In the genomic region with DNA sequence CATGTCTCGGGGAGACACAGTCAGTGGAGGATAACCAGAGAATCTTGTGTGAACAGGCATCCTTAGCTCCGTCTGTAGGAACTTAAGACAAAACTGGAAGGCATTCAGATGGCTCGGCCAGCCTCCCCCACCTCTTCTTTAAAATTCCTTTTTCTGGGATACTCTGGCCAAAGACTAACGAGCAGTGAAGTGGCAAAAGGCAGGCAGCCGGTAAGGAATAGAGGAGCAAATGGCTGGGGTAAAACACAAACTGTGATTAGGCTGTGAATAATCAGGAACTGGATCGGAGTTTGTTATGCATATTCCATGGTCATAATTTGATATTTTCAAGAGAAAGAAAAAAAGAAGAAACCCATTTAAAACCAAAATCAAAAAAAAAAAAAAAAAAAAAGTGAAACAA, we compare ENCODE assay signal across 17 mouse cellular contexts.
"Had no signal": no experiment of that assay in that cellular context is flagged by ENCODE, and none has a peak within 500 bp of the region (broad histone marks: within the 10 kb centered on the region; RNA-seq: fewer than 3 reads in every experiment).

No protein-coding gene starts in this region.

- H3K4me3 ChIP-seq: kidney, embryonic 15.5 days; left cerebral cortex, adult 2 months; liver, embryonic 13.5 days; myocyte; neural tube, embryonic 13.5 days; stomach, embryonic 15.5 days had no signal

- ATAC-seq: midbrain, embryonic 16.5 days had no signal

- DNase-seq: kidney, adult 11 months; kidney, adult 8-10 months; kidney, postnatal 10 days; kidney, postnatal 36 days; liver, embryonic 13.5 days; lung, adult 2 months; lung, postnatal 14 days; lung, postnatal 4 days; retina, postnatal 1 day; thymus, postnatal 25 days had no signal

- H3K27ac ChIP-seq: kidney, embryonic 15.5 days; left cerebral cortex, adult 2 months; liver, embryonic 13.5 days; neural tube, embryonic 13.5 days; stomach, embryonic 15.5 days had no signal

- H3K27me3 ChIP-seq: kidney, embryonic 15.5 days; liver, embryonic 13.5 days; neural tube, embryonic 13.5 days; stomach, embryonic 15.5 days had no signal

- H3K4me1 ChIP-seq: kidney, embryonic 15.5 days; liver, embryonic 13.5 days; neural tube, embryonic 13.5 days; stomach, embryonic 15.5 days had no signal

- H3K36me3 ChIP-seq: kidney, embryonic 15.5 days; liver, embryonic 13.5 days; neural tube, embryonic 13.5 days; stomach, embryonic 15.5 days had no signal

- H3K9me3 ChIP-seq: kidney, embryonic 15.5 days; liver, embryonic 13.5 days; neural tube, embryonic 13.5 days; stomach, embryonic 15.5 days had no signal

- H3K4me2 ChIP-seq: kidney, embryonic 15.5 days; liver, embryonic 13.5 days; midbrain, embryonic 11.5 days; neural tube, embryonic 13.5 days; stomach, embryonic 15.5 days had no signal

- H3K9ac ChIP-seq: kidney, embryonic 15.5 days; liver, embryonic 13.5 days; neural tube, embryonic 13.5 days; stomach, embryonic 15.5 days had no signal
